Mouse (Mus musculus) stomach, postnatal 0 days (tissue): ENCODE data around the gene Lat. TPM values are rescaled to one million over a fixed set of nuclear protein-coding genes. Genes with fewer than 3 reads are reported as not detected.

Source experiments
- ATAC-seq: fragments of 200-750 bp; cut with Nextera tagmentation; 2 replicates; pipeline ENCODE4 v1.8.0; 2017; ENCODE audit not compliant: low FRiP score, low TSS enrichment
- DNase-seq: peaks from one replicate; pipeline ENCODE4 v3.0.0-alpha.2; 2016; ENCODE audit warnings: low spot score
- H3K27ac ChIP-seq: fragments of 300-500 bp; sonication (generic); replicated peaks from 2 replicates; pipeline ENCODE4 v1.5.1; 2014; ENCODE audit warnings: mild to moderate bottlenecking, control low read depth
- H3K27me3 ChIP-seq: fragments of 300-500 bp; sonication (generic); 2 replicates; pipeline ENCODE4 v1.6.1; 2014; ENCODE audit warnings: low read length; ENCODE audit not compliant: control insufficient read depth, insufficient read depth
- H3K36me3 ChIP-seq: fragments of 300-500 bp; sonication (generic); 2 replicates; pipeline ENCODE4 v1.6.1; 2014; ENCODE audit warnings: low read length, mixed read lengths; ENCODE audit not compliant: control insufficient read depth, insufficient read depth
- H3K4me1 ChIP-seq: fragments of 300-500 bp; sonication (generic); replicated peaks from 2 replicates; pipeline ENCODE4 v1.6.1; 2014; ENCODE audit warnings: antibody characterized with exemption; ENCODE audit not compliant: control insufficient read depth, insufficient read depth
- H3K4me2 ChIP-seq: fragments of 300-500 bp; sonication (generic); replicated peaks from 2 replicates; pipeline ENCODE4 v1.6.1; 2014; ENCODE audit warnings: low read depth, mild to moderate bottlenecking, control low read depth, moderate library complexity
- H3K4me3 ChIP-seq: fragments of 300-500 bp; sonication (generic); 2 replicates; pipeline ENCODE4 v1.5.1; 2014; ENCODE audit warnings: low read depth, low read length, control low read depth
- H3K9ac ChIP-seq: fragments of 300-500 bp; sonication (generic); 2 replicates; pipeline ENCODE4 v1.6.1; 2014; ENCODE audit warnings: mild to moderate bottlenecking, low read length, control low read depth, mixed read lengths
- H3K9me3 ChIP-seq: fragments of 300-500 bp; sonication (generic); 2 replicates; pipeline ENCODE4 v1.6.1; 2016; ENCODE audit warnings: low read length; ENCODE audit not compliant: control insufficient read depth
- CTCF ChIP-seq: IDR thresholded peaks from 2 replicates; pipeline ENCODE4 v1.5.1; 2016; ENCODE audit warnings: antibody characterized with exemption, low read depth, mild to moderate bottlenecking, moderate library complexity
- EP300 ChIP-seq: optimal IDR thresholded peaks from 2 replicates; pipeline ENCODE3; 2016; ENCODE audit warnings: antibody characterized with exemption
- WGBS: fragments of 180-500 bp; shearing (Covaris S2); extraction: QIAGEN DNeasy Blood & Tissue Kit; methylation state at CpG from one replicate; pipeline ENCODE4 v1.1.7; 2014; 5-methylcytosine and 5-hydroxymethylcytosine counted together
- polyA plus RNA-seq: library from polyadenylated mRNA; unstranded; fragments of >200 nt; fragmentation: Nextera tagmentation; extraction: Ambion mirVana; gene quantifications from 2 replicates; pipeline ENCODE4 v1.2.1, GENCODE M21; 2015

The Lat gene
- polyA plus RNA-seq, 1 experiment from 2014 or later: 0.21 TPM

- Histone ChIP-seq H3K4me1 (no peaks in the 10 kb centered on the region), H3K4me2 (no peak overlapping the region), H3K9ac (no peak overlapping the region), H3K9me3 (no peaks in the 10 kb centered on the region), H3K27me3 (no peaks in the 10 kb centered on the region), H3K4me3 (no peak overlapping the region), H3K27ac (no peak overlapping the region), H3K36me3 (no peaks in the 10 kb centered on the region)
- WGBS: 39% methylated on average over 14 of the region's 14 CpGs
- TF ChIP-seq CTCF (no peak), EP300 (no peak)
- ATAC-seq (no peak), DNase-seq (no peak)
Measured at GRCm38 (mm10) chr7:126354738-126355614, 14.4 kb downstream of the Lat start.

GRCm38 (mm10) chr7:126353994-126354365, 15.4 kb downstream of the Lat start:
- Histone ChIP-seq H3K9me3 (no peaks in the 10 kb centered on the region), H3K27me3 (no peaks in the 10 kb centered on the region), H3K36me3 (no peaks in the 10 kb centered on the region), H3K4me3 (no peak overlapping the region), H3K4me2 (no peak overlapping the region), H3K27ac (no peak overlapping the region), H3K9ac (no peak overlapping the region), H3K4me1 (no peaks in the 10 kb centered on the region)
- WGBS: 91% methylated on average over 3 of the region's 3 CpGs
- TF ChIP-seq CTCF (no peak), EP300 (no peak)
- ATAC-seq (no peak), DNase-seq (no peak)

DNA sequence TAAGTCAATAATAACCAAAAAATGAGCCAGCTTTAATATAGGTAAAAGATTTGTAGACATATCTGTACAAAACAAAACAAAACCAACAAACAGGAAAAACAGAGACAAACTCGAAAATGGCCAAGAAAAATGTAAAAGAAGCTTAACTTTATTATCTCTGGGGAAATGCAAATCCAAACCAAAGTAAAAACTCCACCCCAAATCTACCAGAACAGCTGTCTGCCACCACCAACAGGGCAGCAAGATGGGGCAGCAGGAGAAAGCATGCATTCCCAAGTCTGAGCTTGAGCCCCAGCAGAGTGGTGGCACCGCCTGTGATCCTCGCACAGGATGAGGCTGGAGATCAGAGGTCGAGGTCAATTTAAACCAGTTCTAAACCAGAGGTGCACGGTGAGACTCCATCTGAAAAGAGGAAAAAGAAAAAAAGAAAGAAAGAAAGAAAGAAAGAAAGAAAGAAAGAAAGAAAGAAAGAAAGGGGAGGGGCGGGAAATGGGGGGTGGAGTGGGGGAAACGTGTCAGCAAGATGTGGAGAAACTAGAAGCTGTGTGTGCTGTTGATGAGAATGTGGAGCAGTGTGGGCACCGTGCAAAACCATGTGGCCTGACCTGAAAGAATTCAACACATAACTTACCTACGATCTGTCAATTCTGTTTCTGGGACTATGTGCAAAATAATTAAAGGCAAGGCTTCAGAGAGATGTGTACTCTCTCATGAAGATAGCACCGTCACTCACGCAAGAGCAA, 15.9 kb downstream of the Lat start:
- H3K4me2 ChIP-seq: no peak overlapping the region
- ATAC-seq: no peak
- H3K9me3 ChIP-seq: no peaks in the 10 kb centered on the region
- H3K27ac ChIP-seq: no peak overlapping the region
- TF ChIP-seq CTCF (no peak), EP300 (no peak)
- no peaks in the 10 kb centered on the region for H3K4me1 ChIP-seq
- WGBS: 59% methylated on average over 11 of the region's 11 CpGs
- DNase-seq: no peak
- H3K27me3 ChIP-seq: no peaks in the 10 kb centered on the region
- H3K4me3 ChIP-seq: no peak overlapping the region
- no peak overlapping the region for H3K9ac ChIP-seq
- H3K36me3 ChIP-seq: no peaks in the 10 kb centered on the region

GRCm38 (mm10) chr7:126351419-126351951, 17.9 kb downstream of the Lat start:
- no peak overlapping the region for H3K4me2 ChIP-seq
- H3K27me3 ChIP-seq: no peaks in the 10 kb centered on the region
- H3K9me3 ChIP-seq: no peaks in the 10 kb centered on the region
- no peak overlapping the region for H3K4me3 ChIP-seq
- H3K9ac ChIP-seq: no peak overlapping the region
- ATAC-seq (no peak), DNase-seq (no peak)
- 36% methylated on average over 10 of the region's 10 CpGs for WGBS
- no peaks in the 10 kb centered on the region for H3K4me1 ChIP-seq
- TF ChIP-seq EP300 (no peak), CTCF (no peak)
- no peak overlapping the region for H3K27ac ChIP-seq
- H3K36me3 ChIP-seq: no peaks in the 10 kb centered on the region

- no peaks in the 10 kb centered on the region for H3K27me3 ChIP-seq
- H3K9ac ChIP-seq: no peak overlapping the region
- H3K9me3 ChIP-seq: no peaks in the 10 kb centered on the region
- WGBS: 61% methylated on average over 20 of the region's 20 CpGs
- no peak overlapping the region for H3K4me2 ChIP-seq
- no peak for ATAC-seq
- no peak for TF ChIP-seq EP300
- TF ChIP-seq CTCF: no peak
- no peak overlapping the region for H3K4me3 ChIP-seq
- H3K27ac ChIP-seq: no peak overlapping the region
- no peak for DNase-seq
- H3K36me3 ChIP-seq: no peaks in the 10 kb centered on the region
- H3K4me1 ChIP-seq: no peaks in the 10 kb centered on the region
Measured at GRCm38 (mm10) chr7:126350748-126351418, 18.5 kb downstream of the Lat start.
